Mouse (Mus musculus) small intestine, adult 2 months (tissue): Measurements from ENCODE around the gene Zcchc9. TPM values are rescaled to one million over a fixed set of nuclear protein-coding genes. Genes with fewer than 3 reads are reported as not detected.
A peak's percentile ranks its signal among the peaks of the same experiment; 100 is the strongest.

Source experiments
- H3K27ac ChIP-seq: fragments of 200-500 bp; 2 replicates; pipeline ENCODE4 v1.5.1; 2012; ENCODE audit warnings: low read depth, low read length, control low read depth, inconsistent platforms; ENCODE audit not compliant: insufficient read depth
- H3K27me3 ChIP-seq: fragments of 200-500 bp; 2 replicates; pipeline ENCODE4 v1.6.1; 2012; ENCODE audit warnings: mild to moderate bottlenecking, moderate library complexity, low read length, inconsistent platforms; ENCODE audit not compliant: control insufficient read depth, insufficient read depth
- H3K36me3 ChIP-seq: fragments of 200-500 bp; 2 replicates; pipeline ENCODE4 v1.6.1; 2012; ENCODE audit warnings: mild to moderate bottlenecking, low read length, control low read depth, inconsistent platforms; ENCODE audit not compliant: control insufficient read depth, insufficient read depth
- H3K4me1 ChIP-seq: fragments of 200-500 bp; 2 replicates; pipeline ENCODE4 v1.6.1; 2012; ENCODE audit warnings: low read length, inconsistent platforms, mixed read lengths; ENCODE audit not compliant: control insufficient read depth, insufficient read depth, insufficient read length
- H3K4me3 ChIP-seq: fragments of 200-500 bp; 2 replicates; pipeline ENCODE4 v1.5.1; 2012; ENCODE audit warnings: low read depth, mild to moderate bottlenecking, control low read depth, inconsistent platforms, low read length, moderate library complexity
- CTCF ChIP-seq: fragments of 200-500 bp; IDR thresholded peaks from 2 replicates; pipeline ENCODE4 v1.5.1; 2012; ENCODE audit warnings: low read depth, mild to moderate bottlenecking, control low read depth, inconsistent platforms, low read length, moderate library complexity, mixed read lengths; ENCODE audit not compliant: insufficient replicate concordance, insufficient read length; ENCODE audit errors: extremely low read depth
- POLR2A ChIP-seq: fragments of 200-500 bp; IDR thresholded peaks from 2 replicates; pipeline ENCODE4 v1.6.1; 2012; ENCODE audit warnings: low read depth, mild to moderate bottlenecking, control low read depth, inconsistent platforms, low read length, moderate library complexity
- WGBS: fragments of 180-500 bp; shearing (Covaris S2); methylation state at CpG from one replicate; pipeline ENCODE4 v1.1.7; 2018; 5-methylcytosine and 5-hydroxymethylcytosine counted together
- polyA plus RNA-seq: library from polyadenylated mRNA; depleted of rRNA; stranded (reverse); fragments of >200 nt; gene quantifications from 2 replicates; pipeline ENCODE4 v1.2.3, GENCODE M21; 2012

Zcchc9 gene
- polyA plus RNA-seq, 1 experiment, result 12.9 TPM

DNA sequence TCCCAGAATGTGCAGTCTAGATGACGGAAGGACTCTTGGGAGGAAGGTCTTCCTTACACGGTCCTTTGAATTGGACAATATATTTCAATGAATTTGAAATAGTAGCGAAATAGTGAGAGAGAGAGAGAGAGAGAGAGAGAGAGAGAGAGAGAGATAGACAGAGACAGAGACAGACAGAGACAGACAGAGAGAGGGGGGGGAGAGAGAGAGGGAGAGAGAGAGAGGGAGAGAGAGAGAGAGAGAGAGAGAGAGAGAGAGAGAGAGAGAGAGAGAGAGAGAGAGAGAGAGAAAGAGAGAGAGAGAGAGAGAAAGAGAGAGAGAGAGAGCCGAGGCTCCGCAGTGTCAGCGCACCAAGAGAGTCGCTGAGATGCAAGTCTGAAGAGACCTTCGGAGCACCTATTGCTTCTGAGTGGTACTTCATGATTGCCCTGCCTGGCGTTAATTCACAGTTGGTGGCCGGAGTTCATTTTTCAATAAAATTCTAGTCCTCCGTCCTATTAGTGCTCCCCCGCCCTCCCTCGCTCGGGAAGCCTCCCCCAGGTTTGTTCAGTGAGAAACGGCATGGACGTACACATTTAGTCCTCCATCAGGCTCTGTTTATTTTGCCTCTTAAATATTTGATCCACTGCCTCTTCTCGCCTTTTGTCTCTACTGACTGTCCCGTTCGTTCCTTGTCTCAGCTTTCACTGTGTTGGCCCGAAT, 520 bp upstream of the Zcchc9 start:
- Histone ChIP-seq H3K36me3 (peaks cover 13% of the 10 kb centered on the region), H3K27me3 (no peaks in the 10 kb centered on the region), H3K4me1 (no peaks in the 10 kb centered on the region; the same call in 1 of the 2 replicates), H3K4me3 (peak overlapping the region; percentile 96), H3K27ac (peak overlapping the region; percentile 90)
- 7% methylated on average over 20 of the region's 20 CpGs for WGBS
- TF ChIP-seq CTCF, result no peak
- no peak for TF ChIP-seq POLR2A

DNA sequence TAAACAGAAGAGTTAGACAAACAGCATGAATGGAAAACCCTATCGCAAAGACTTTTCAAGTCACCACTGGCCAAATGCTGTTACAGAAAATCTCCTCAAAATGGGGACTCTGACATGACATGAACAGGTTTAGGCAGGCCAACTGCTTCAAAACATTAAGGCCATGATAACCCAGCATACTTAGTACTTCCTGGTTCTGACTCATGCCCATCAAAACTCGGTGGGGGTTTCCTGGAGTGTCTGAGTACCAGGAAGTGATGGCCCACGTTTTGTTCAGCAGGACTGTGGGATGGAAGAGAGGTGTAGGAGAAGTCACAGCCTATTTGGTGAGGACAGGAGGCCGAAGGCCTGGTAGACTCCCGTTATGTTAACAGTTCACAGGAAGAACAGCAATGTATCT, 5.8 kb downstream of the Zcchc9 start:
- Histone ChIP-seq H3K4me3 (no peak overlapping the region), H3K27ac (no peak overlapping the region), H3K27me3 (no peaks in the 10 kb centered on the region), H3K4me1 (no peaks in the 10 kb centered on the region), H3K36me3 (peaks cover 52% of the 10 kb centered on the region)
- 61% methylated on average over 5 of the region's 5 CpGs for WGBS
- TF ChIP-seq POLR2A, result no peak
- TF ChIP-seq CTCF, result no peak

- Histone ChIP-seq H3K36me3 (peaks cover 46% of the 10 kb centered on the region), H3K4me1 (no peaks in the 10 kb centered on the region), H3K27me3 (no peaks in the 10 kb centered on the region), H3K27ac (no peak overlapping the region), H3K4me3 (no peak overlapping the region)
- 92% methylated on average over 10 of the region's 10 CpGs for WGBS
- TF ChIP-seq CTCF (no peak), POLR2A (no peak)
Observed at GRCm38 (mm10) chr13:91797442-91797841, 10.1 kb downstream of the Zcchc9 start.

DNA sequence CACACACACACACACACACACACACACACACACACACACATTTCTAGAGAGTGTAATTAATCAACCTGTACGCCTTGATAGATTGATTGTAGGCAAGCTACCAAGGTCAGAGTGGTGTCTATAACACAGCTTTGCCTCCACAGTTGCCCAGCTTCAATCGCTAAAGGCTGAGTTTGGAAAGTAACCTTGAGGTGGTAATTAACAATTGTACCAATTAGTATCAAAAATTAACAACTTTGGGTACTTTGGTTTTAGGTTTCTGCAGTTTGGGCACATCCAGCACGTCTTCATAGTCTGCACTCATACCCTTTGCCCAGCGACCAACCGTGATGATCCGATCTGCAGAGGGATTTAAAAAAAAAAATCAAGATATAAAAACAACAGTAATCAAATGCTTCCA, 10.6 kb downstream of the Zcchc9 start:
- 92% methylated on average over 6 of the region's 6 CpGs for WGBS
- Histone ChIP-seq H3K36me3 (peaks cover 46% of the 10 kb centered on the region), H3K27ac (no peak overlapping the region), H3K27me3 (no peaks in the 10 kb centered on the region), H3K4me1 (no peaks in the 10 kb centered on the region), H3K4me3 (no peak overlapping the region)
- TF ChIP-seq CTCF (no peak), POLR2A (no peak)

DNA sequence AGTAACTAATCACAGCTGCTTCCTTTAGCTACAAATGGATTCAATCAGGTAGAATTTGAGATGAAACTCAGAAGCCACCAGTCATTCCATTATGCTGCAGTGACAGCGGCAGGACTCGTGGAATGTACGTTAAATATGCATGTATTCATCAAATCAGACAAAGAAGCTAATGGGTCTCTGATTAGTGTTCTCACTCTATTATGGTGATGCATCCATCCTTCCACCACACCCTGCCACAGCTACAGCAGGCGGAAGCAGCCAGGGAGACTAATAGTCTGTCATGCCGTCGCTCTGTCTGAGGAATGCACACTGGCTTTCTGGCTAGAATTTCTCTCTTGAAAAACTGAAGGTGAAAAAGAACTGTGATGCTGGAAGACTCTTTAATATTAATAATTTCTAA, 11.5 kb downstream of the Zcchc9 start:
- WGBS, result 90% methylated on average over 6 of the region's 6 CpGs
- TF ChIP-seq CTCF, result no peak
- no peak for TF ChIP-seq POLR2A

GRCm38 (mm10) chr13:91795593-91795992, 11.9 kb downstream of the Zcchc9 start:
- no peaks in the 10 kb centered on the region for H3K4me1 ChIP-seq
- H3K36me3 ChIP-seq, result peaks cover 40% of the 10 kb centered on the region
- H3K27me3 ChIP-seq, result no peaks in the 10 kb centered on the region
- WGBS, result 81% methylated on average over 10 of the region's 10 CpGs
- no peak overlapping the region for H3K4me3 ChIP-seq
- no peak overlapping the region for H3K27ac ChIP-seq
- no peak for TF ChIP-seq POLR2A
- no peak for TF ChIP-seq CTCF

More for the DNA sequence above, 11.5 kb downstream of the Zcchc9 start:
- Histone ChIP-seq H3K27ac (no peak overlapping the region), H3K4me3 (no peak overlapping the region), H3K36me3 (peaks cover 43% of the 10 kb centered on the region), H3K27me3 (no peaks in the 10 kb centered on the region), H3K4me1 (no peaks in the 10 kb centered on the region)

DNA sequence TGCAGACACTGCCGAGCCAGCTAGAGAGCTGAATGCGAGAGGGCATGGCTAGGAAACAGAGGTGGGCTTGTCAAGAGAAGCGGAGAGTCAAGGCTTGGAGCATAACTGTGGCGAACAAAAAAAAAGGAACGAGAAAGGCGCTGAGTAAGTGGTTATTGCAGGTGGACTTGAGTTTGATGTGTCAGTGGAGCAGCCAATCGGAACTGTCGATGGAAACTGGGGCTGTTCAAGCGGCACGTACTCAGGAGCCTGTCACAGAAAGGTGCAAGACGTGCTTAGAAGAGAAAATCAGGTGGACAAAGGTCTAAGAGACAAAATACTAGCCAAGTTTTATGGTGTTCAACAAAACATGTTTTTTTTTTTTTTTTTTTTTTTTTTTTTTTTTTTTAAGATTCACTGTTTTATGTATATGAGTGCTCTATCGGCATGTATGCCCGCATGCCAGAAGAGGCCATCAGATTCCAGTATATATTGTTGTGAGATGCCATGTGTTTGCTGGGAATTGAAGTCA, 12.5 kb downstream of the Zcchc9 start:
- Histone ChIP-seq H3K36me3 (peaks cover 36% of the 10 kb centered on the region), H3K4me1 (no peaks in the 10 kb centered on the region), H3K27ac (no peak overlapping the region), H3K4me3 (no peak overlapping the region), H3K27me3 (no peaks in the 10 kb centered on the region)
- WGBS, result 95% methylated on average over 13 of the region's 13 CpGs
- TF ChIP-seq CTCF, result no peak
- no peak for TF ChIP-seq POLR2A
